Mouse (Mus musculus) spleen, postnatal 4 days (tissue): Measurements from ENCODE around the gene Nhlrc3.

Experiments used
- DNase-seq, 2 experiments: peaks; one replicate each; pipeline ENCODE4 v3.0.0; 2022; ENCODE audit warnings: low spot score in 2 of 2

The Nhlrc3 gene

DNA sequence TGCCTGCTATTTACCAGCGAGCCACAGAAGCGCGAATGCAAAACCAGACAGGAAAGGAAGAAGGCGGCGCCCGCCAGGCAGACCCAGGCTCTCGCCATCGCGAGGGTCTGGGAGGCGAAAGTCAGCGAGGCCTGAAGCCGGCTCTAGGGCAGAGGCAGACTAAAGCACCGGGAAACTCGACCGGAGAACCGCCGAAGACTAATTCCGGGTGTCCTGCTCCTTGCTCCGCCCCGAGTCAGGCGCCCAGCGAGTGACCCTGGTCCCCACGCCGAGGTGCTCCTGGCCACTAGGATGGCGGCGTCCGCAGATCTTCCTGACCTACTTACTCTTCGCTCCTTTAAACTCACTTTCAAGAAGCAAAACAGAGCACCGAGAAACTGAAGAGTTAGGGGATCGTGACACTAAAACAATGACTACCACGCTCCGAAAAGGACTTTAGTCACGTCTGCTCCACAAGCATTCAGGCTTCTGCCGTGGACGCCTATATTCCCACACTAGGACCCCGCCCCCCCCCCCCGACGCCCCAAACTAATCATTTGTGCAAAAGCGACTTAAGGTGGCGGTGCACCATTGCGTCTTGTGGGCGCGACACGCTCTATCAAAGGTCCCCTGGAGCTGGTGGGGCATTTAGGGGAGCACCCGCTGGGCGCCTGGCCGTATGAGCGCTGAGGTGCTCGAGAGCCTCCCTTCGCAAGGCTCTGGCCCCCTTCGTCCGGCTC, at the start of gene Nhlrc3, which contains the start of gene Proser1:
Gene Nhlrc3 (minus strand): TSS at position 287 of the 719 bp plus-strand sequence.
Gene Proser1 (plus strand): TSS at position 621 of the 719 bp plus-strand sequence.
- DNase-seq = peak; percentile 86 to 92

DNA sequence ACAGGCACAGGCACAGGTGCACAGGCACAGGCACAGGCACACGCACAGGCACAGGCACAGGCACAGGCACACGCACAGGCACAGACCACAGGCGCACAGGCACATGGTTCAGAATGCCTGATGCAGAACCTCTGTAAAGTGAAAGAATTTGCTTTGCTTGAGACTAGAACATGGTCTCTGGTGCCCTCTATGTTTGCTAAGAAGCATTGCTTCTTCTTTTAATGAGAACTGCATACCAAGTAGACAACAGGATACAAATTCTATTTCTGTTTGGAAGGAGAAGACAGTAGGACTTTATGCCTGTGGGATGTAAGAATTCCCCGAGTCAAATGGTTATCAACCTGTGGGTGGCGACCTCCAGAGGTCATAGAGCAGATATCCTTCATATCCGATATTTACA, 39.3 kb upstream of the Nhlrc3 start:
- DNase-seq = no peak

DNA sequence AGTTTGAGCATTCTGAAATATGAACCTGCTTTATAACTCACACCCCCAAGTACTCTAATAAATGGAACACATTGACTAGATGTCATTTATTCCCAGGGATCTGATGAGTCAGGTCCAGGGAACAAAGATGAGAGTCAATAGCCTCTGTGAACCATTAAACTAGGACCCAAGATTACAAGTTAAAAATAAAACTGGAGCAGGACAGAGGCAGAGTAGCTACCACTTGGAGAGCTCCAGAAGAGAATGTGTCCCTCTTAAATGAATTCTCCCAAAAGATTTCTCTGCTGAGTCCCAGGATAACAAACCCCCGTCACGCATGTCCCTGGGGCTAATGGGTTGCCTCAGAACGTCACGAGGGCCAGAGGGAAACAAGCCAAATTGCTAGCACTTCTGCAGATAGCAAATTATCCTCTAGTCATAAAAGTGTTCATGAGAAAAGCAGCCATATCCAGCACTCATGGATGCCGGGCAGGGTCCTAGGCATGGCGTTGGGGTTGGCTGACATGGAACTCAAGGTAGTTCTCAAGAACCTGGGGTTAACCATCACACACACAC, 35.3 kb upstream of the Nhlrc3 start:
- DNase-seq = no peak

DNA sequence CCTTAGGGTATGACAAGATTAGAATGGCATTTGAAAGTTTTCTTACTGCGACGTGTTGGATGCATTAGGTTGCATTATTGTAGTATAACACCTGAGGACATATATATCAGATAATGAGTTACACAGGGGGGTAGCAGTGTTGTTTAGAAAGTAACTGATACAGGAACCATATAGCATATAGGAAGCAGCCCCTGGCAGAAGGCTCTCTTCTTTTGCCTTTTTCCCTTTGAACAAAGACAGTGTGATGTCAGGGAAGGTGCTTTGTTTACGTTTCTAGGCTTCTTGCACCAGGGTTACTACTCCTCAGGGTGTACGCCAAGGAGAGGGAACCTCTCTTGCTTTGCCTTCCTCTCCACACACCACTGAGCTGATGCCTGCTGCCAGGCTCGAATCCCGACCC, 25.2 kb upstream of the Nhlrc3 start, which contains the start of gene Stoml3:
Gene Stoml3 (plus strand): TSS at position 301 of the 400 bp plus-strand sequence.
- no peak for DNase-seq

DNA sequence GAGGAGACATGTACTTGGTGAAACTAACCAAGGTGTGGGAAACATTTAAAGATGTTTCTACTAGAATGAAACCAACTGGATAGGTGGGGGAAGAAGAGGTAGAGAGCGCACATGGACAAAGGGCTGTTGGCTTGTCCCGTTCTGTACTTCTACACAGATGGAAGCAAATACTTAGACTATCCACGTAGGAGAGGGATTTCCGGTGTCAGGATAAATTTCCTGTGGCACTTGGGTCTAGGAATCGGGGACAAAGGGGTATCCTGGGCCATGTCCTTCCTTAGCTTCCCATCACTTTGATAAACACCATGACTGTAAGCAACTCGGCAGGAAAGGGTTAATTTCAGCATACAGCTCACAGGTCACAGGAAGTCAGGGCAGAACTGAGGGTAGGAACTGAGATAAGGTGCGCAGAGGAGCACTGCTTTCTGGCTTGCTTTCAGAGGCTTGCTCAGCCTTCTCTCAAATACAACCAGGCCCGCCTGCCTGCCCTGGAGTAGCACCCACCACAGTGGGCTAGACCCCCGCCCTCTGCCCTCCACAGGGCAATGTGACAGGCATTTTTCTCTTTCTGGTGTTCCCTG, 24.0 kb upstream of the Nhlrc3 start:
- DNase-seq = no peak

DNA sequence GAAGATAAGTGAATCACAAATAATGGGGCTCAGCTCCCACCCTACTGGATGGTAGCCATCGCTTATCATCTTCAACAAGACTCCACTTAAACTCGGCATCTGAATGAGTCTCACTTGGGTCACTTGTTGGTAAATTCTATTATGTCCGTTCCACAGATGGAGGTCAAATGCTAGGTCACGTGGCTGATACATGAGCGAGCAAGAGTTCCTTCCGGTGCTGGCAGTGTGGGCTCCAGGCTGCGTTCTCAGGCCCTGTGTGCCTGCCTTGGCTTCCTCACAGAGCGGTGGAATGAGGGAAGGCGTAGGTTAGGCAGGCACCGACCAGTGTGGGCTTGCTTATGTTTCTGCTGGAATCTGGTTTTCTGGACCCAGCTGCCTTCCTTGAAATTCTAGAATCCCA, 23.4 kb upstream of the Nhlrc3 start:
- DNase-seq = no peak

DNA sequence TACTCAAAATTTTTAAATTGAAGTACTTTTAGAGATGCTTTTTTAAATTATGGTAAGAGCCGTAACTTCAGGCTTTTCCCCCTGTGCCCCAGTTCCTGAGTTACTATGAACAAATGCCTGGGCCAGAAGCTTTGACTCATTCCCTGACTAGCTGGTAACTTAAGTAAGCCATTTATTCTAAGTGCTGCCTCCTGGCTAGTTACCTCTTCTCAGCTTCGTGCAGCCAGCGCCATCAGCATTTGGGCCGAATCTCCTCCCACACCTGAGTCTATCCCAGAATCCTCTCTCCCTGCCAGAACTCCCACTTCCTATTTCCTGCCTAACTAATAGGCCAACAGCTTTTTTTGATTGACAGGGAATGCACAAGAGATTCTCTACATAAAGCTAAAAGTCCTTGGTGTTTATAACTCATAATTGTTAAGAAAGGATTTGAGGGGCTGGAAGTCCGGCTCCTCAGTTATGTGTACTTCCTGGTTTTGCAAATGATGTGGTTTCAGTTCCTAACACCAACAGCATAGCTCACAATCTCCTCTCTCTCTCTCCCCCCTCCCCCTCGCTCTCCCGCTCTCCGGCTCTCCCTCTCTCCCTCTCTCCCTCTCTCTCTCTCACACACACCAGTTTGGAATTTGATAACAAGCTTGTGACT, 20.4 kb upstream of the Nhlrc3 start:
- DNase-seq = no peak

DNA sequence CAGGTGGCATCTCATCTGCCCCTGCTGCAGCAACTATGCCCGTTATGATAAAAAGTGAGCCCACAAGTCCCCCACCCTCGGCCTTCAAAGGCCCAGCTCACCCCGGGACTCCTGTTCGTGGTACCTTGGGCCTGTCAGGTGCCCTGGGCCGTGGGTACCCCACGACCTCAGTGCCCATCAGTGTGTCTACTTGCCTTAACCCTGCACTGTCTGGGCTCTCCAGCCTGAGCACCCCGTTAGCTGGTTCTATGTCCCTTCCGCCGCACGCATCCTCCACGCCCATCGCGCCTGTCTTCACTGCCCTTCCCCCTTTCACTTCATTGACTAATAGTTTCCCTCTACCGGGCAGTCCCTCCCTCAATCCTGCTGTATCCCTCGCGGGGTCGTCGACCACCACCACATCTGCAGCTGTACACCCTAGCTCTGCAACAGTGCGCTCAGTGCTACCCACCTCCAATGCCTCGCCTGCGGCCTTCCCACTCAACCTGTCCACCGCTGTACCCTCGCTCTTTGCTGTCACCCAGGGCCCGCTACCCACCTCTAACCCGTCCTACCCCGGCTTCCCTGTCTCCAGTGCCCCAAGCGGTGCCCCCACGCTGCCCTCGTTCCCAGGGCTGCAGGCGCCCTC, 15.4 kb upstream of the Nhlrc3 start:
- DNase-seq = no peak

DNA sequence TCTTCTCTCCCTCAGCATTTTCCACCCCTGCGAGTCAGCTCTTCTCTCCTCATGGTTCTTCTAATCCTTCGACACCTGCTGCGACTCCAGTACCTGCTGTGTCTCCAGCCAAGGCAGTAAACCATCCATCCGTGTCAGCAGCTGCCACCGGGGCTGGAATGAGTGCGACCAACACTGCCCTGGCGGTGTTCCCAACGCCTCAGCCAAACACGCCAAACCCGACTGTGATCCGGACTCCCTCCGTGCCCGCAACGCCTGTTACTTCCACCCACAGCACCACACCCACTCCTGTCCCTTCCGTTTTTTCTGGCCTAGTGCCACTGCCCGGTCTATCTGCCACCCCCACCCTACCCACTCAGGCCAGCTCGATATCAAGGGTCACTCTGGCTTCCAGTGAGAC, 14.3 kb upstream of the Nhlrc3 start:
- DNase-seq = no peak

DNA sequence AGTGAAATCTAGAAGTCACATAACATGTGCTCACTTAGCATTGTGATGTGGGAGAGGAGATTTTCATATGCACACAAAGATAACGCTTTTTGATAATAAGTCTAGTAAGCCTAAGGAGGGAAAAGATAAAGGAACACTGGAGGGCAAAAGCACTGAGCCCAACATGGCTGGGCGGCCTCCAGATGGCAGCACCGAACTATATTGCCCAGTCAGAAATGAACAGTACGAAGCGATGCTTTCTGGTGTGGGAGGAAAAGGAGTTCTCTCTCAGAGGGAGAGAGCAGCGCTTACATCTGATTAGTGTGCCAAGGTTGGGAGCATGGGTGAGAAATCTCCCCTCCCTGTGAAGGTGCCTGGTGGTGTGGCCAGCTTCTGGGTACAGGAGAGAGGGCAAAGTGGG, 12.8 kb upstream of the Nhlrc3 start:
- no peak for DNase-seq

DNA sequence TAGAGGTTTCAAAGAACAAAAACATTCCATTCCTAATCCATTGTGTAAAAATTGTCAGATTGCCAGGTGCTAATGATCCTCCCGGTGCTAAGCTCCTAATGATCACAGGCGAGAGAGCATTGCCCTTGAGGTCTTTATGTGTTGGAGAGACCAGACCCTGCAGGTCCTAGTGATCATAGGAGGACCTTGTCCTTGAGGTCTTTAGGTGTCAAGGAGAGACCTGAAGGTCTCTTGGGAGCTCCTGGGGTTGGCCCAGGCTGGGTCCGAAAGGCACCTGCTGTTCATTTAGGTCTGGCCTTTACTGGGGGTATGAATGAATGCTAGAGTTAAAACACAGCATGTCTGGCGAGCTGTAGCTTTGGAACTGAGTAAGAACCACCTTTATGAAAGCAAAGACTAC, 11.0 kb upstream of the Nhlrc3 start:
- DNase-seq = no peak

DNA sequence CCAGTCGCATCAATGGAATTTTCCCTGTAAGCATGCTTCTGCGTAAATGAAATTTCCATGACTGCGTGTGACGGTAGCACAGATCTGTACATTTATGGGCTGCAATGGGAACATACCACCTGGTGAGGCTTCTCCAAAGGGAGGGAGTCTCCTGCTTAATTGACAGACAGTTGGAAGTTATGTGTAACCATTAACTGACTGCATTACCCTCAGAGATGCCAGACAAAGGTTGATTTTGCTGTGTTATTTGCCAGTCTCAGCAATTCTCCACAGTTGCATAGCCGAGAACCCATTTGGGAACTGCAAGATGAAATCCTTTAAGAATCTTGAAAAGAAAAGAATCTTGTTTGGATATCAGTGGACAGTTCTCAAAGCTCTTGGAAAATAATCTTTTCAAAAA, 8.9 kb upstream of the Nhlrc3 start:
- DNase-seq = no peak

DNA sequence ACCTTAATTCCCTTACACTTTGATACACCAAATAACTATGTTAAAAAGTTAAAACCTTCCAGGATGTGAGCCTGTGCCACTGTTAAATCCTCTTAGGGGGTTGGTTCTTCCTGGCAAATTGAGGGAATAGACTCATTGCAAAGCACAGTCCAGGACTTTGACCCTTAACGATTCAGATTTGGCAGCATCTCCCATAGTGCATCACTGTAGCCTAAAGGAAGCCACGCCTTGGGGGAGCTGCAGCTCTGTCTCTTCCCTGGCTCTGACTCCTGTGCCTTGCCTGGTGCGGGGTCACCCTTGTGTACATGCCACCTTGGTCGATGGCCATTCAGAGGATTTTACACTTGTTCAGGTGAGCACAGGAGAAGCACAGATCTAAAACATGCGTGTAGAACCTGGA, 6.5 kb upstream of the Nhlrc3 start:
- DNase-seq = no peak

DNA sequence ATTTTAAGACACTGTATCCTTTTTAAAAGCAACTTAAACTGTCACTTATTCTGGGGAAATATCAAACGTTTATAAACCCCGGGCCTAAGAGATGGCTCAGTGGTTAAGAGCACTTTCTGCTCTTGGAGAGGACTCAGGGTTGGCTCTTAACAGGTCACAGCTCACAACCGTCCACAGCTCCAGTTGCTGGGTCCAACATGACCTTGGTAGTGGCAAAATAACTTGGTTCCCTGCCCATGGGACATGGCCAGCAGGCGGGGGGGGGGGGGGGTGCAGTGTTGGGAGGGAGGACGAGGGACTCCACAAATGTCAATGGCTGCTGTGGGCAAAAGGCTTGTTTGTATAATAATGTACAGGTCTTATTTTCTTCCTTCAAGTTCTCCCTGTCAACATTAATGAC, 4.2 kb upstream of the Nhlrc3 start:
- DNase-seq = no peak

DNA sequence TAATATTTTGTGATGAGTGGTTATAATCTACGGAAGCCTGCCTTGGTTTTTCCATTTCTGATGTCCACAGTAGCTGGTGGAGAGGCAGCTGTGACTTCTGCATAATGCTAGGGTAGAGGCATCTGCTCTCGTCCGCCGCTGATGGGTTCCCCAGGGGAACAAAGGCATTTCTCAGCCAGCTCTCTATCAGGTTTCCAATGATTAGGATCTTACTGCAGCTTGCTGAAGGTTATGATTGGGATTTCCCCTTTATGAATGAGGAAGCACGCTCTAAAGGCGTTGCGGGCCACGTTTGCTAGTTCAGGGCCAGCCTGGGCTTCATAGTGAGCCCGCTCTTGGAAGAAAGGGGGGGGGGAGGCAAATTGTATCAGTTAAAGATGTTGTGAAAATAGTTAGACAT, 3.3 kb upstream of the Nhlrc3 start:
- DNase-seq = no peak

DNA sequence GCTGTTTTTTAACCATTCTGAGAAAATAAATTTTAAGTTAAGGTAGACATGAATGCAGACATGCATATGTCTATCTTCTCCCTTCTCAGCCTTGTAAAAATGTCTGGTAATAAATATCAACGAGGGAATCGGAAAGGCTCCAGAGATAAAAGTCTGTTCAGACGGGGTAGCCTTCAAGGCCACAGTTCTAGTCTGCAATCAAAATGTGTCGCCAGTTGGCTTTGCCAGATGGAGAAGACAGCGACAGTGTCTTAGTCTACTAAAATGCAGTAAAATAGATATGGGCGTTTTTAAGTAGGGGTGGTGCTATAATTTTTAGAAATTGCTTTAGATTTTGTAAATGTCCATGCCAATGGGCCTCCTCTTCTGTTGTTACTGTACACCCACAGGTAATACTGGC, 2.2 kb upstream of the Nhlrc3 start:
- no peak for DNase-seq

DNA sequence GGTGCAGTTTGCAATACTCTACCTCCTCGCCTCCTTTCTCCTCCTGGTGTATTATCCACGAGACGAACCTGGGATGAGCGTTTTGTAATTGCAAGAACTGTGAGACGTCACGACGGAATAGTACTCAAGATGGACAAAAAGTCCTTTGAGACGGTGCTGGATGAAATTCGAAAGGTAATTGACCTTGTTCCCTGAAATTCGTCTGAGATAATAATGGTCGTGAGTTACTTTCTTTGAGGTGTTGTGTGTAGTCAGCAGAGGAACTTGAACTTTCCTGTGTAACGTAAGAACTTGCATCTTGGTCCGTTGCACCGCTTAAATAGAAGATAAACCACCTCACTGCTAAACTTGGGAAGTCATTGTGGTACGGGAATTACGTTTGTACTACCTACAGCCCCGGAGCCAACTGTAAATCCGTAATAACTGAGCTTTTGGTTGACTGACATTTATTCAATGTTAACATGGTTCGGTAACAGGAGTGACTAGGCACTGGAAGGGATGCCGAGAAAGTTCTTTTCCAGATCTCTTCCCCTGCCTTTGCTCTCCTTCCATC, 1.1 kb upstream of the Nhlrc3 start:
- DNase-seq = no peak

DNA sequence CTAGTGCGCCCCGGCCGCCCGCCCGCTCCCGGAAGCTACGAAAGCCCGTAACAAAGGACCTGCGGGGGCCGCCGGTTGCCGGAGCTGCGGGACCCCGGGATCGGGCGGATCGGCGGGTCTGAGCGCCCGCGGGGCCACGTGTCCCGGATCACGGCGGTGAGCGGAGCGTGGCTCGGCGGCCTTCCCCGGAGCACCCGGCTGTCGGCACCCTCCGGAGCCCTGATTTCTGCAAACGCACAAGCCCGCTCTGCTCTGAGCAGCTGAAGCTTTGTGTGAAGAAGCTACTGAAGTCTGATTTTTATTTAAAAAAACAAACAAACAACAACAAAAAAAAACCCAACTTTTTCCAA, 608 bp upstream of the Nhlrc3 start:
- DNase-seq = no peak

DNA sequence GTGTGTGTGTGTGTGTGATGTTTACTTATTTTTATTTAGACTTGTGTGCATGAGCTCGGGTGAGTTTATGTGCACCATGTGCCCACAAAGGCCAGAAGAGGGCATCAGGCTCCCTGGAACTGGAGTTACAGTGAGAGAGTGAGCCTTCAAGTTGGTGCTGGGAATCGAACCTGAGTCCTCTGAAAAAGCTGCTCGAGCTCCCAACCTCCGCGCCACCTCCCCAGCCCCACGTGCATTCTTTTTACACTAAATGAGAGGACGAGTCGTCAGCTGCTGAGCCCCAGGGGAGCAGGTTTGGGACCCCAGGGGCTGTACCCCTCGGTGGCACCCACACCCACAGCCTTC, 459 bp downstream of the Nhlrc3 start:
- no peak for DNase-seq

DNA sequence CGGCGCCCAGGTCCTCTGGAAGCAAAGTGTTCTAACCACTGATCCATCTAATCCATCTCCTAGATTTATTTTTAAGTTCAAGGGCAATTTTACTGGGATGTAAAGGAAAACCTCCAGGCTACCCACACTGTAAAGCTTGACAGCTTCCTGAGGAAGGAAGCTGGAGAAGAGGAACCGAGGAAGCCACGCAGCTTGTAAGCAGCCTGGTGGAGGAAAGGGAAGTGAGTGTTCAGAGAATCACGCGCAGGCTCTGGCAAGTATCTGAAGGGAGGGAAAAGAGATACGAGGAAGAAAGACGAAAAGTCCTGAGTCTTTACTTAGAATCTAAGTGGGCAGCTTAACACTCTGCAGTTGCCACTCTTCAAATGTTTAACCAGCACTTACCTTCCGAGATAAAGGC, 3.0 kb downstream of the Nhlrc3 start:
- DNase-seq = no peak

DNA sequence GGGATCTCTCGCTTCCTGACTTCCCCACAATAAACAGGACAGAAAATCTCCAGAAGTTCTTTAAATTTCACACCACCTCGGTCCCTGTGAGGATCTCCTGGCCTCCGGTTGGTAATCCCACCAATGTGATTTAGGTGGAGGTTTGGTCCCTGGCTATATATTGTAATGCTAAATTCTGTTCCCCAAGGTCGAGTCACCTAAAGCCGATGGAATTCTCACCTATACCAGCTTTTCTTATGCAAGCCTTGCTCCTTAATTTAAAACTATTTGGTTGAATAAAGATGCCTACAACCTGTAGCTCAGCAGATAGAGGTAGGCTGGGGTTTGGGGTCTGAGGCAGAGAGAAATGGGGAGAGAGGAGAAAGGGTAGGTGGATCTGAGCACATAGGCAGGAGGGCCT, 5.4 kb downstream of the Nhlrc3 start:
- DNase-seq = no peak

DNA sequence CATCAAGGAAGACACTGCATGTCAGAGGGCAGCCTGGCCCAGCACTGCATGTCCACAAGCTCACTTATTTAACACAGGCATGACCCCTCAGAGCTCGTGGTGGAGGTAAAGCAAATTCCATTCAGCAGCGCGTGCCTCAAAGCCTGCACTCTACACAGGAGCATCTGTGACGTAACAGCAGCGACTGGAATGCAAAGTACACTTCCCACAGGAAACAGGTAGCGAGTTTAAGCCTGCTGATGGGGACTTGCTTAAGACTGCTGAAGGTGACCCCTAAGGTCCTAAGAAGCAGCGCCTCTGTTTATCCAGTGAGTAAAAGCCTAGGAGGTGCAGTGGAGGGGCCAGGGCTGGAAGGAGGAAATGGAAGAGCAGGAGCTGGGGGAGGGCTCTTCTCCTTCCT, 8.1 kb downstream of the Nhlrc3 start:
- DNase-seq = no peak
